Mouse (Mus musculus): ENCODE results near the gene Tmc6. TPM values are rescaled to one million over a fixed set of nuclear protein-coding genes. Genes with fewer than 3 reads are reported as not detected.

Tmc6 gene
- polyA plus RNA-seq, 2 experiments from 2014 or later = 88.2 to 107 TPM

- peak; percentile 69 for ATAC-seq
These were observed 1.4 kb downstream of the Tmc6 start for GRCm38 (mm10) chr11:117780582-117781111.

DNA sequence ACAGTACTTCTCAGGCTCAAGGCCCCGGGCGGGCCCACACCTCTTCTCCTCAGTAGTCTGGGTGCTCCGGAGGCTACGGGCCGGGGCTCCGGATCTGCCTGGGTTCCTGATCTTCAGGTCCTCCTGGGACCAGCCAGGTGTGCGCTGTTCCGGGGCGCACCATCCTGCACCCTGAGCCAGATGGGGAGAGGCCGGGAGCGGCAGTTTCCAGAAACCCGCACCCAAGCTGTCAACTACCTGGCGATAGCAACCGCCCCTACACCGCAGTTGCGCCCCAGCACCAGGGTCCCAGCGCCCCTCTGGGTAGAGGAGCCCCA is 1.8 kb downstream of the Tmc6 start:
- ATAC-seq = no peak

GRCm38 (mm10) chr11:117779434-117780198 is 2.4 kb downstream of the Tmc6 start:
- ATAC-seq = no peak

- no peak for ATAC-seq
These were observed 3.1 kb downstream of the Tmc6 start for GRCm38 (mm10) chr11:117778851-117779433.

DNA sequence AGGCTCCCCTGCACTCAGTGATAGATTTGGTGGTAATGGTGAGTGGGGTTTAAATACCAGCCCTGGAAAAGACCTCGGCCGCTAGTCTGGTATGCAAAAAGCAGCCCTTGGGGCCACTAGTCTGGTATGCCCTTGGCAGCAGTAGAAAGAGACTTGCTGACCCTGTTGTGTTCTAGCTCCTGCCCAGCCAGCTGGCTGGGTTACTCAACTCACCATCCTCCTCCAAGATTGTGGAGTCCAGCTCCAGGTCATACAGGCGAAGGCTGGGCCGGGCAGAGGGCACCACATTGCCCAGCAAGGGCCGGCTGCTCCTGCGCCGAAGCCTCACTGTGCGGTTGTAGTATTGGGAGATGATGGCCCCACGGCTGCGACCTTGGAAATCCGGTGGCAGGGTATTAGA is 4.0 kb downstream of the Tmc6 start:
- ATAC-seq = no peak

GRCm38 (mm10) chr11:117777111-117777510 is 4.9 kb downstream of the Tmc6 start:
- peak; percentile 38 for ATAC-seq

GRCm38 (mm10) chr11:117776085-117776792 is 5.8 kb downstream of the Tmc6 start:
- ATAC-seq = no peak

DNA sequence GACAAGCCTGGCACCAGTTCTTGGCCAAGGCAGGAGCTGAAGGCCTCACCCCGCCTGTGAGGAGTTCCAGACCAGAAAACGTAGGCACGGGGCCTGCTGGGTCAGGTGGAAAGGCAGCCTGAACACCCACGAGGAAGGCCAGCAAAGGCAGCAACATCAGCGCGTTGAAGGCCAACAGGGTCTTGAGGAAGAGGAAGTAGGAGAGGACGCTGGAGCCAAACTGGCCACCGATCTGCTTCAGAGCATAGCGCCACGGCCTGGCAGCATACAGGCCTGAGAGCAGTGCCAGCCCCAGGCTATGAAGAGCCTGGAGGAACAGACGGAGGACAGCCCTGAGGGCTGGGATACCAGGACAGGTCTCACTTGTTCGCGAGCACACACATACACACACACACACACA is 6.5 kb downstream of the Tmc6 start:
- no peak for ATAC-seq

DNA sequence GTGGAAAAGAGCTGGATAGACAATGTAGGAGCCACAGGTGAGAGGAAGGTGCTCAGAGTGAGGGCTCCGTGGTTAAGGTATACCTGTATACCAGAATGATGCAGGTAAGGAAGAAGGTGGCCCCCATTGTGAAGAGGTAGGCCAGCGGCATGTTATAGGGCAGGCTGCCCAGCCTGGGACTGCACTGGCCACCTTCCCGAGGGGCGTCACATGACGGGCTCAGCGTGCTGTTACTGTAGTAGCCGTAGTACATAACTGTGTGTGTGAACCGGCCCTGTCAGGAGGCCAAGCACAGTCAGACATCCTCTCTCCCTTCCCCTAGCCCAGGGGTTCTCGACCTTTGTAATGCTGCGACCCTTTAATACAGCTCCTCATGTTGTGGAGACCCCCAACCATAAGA is 7.1 kb downstream of the Tmc6 start:
- no peak for ATAC-seq

GRCm38 (mm10) chr11:117772352-117772751 is 9.6 kb downstream of the Tmc6 start:
- peak; percentile 74 for ATAC-seq

GRCm38 (mm10) chr11:117770407-117770806 is 11.6 kb downstream of the Tmc6 start:
- ATAC-seq = no peak

GRCm38 (mm10) chr11:117769683-117770047 is 12.3 kb downstream of the Tmc6 start:
- no peak for ATAC-seq

- ATAC-seq = no peak
These were observed 13.0 kb downstream of the Tmc6 start for GRCm38 (mm10) chr11:117768725-117769682.

- no peak for ATAC-seq
These were observed 15.7 kb downstream of the Tmc6 start for GRCm38 (mm10) chr11:117766275-117766674.

- ATAC-seq = no peak
These were observed 16.6 kb downstream of the Tmc6 start for GRCm38 (mm10) chr11:117765361-117765760.

DNA sequence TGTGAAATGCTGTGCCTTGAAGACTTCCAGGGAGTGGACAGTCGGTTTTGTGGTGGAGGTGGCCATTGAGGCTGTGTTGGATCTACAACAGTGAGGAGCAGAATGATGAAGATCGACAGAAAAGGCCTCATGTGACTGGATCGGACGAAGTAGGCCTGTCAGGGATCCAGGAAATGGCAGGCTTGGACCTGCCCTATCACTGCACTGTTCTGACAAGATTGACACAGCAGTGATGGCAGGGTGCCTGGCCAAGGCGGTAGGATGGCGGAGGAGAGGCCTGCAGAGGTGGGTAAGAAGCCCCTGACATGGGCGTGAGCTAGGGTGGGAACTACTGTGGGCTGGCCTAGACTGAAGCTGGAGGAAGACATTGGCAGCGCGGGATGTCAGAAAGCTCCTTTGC is 17.7 kb downstream of the Tmc6 start:
- ATAC-seq = no peak

- no peak for ATAC-seq
These were observed 19.8 kb downstream of the Tmc6 start for GRCm38 (mm10) chr11:117762246-117762645.

GRCm38 (mm10) chr11:117761801-117762200 is 20.2 kb downstream of the Tmc6 start:
- ATAC-seq = no peak

GRCm38 (mm10) chr11:117760374-117761119 is 21.5 kb downstream of the Tmc6 start:
- ATAC-seq = no peak

DNA sequence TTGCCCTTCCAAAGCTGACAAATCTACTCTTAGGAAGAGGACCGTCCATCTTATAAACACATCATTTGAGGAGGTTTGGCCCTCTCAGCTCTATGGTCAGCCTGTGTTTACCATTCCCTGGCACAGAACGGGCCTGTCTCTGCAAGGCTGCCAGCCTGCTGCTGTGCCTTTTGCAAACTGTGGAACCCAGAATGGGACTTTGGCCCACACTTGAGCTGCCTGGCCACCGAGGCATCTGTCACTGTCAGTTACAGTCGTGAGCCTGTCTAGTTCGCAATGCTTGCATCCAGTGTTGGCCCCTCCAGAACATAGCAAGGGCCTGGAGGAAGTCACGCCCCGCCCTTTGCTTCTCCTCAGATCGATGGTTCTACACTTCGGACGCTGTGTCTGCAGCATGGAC is 22.7 kb downstream of the Tmc6 start:
- no peak for ATAC-seq

- no peak for ATAC-seq
These were observed 26.1 kb downstream of the Tmc6 start for GRCm38 (mm10) chr11:117755891-117756290.

- ATAC-seq = no peak
These were observed 30.5 kb downstream of the Tmc6 start for GRCm38 (mm10) chr11:117751544-117751943.
